Mouse (Mus musculus) bone marrow macrophage, adult 2 months (primary cell): Measurements from ENCODE around the gene Rbm19. TPM values are rescaled to one million over a fixed set of nuclear protein-coding genes. Genes with fewer than 3 reads are reported as not detected.

ENCODE experiments used
- H3K27ac ChIP-seq: 2 replicates; pipeline ENCODE4 v1.5.1; 2012; ENCODE audit warnings: low read depth, low read length; ENCODE audit not compliant: insufficient read depth
- H3K4me1 ChIP-seq: 2 replicates; pipeline ENCODE4 v1.6.1; 2012; ENCODE audit warnings: low read length; ENCODE audit not compliant: control insufficient read depth, insufficient read depth
- H3K4me3 ChIP-seq: 2 replicates; pipeline ENCODE4 v1.5.1; 2012; ENCODE audit warnings: mild to moderate bottlenecking, low read length, moderate library complexity; ENCODE audit not compliant: insufficient read depth
- CTCF ChIP-seq: IDR thresholded peaks from 2 replicates; pipeline ENCODE4 v1.5.1; 2012; ENCODE audit warnings: low read depth, mild to moderate bottlenecking, low read length, moderate library complexity
- POLR2A ChIP-seq: IDR thresholded peaks from 2 replicates; pipeline ENCODE4 v1.6.1; 2012; ENCODE audit warnings: mild to moderate bottlenecking, low read depth, low read length, borderline replicate concordance
- polyA plus RNA-seq: library from polyadenylated mRNA; stranded (reverse); fragments of >200 nt; gene quantifications from 2 replicates; pipeline ENCODE4 v1.2.4, GENCODE M21; 2012; ENCODE audit not compliant: missing spikeins, insufficient read depth, insufficient read length

The Rbm19 gene
- polyA plus RNA-seq, 1 experiment = 4.8 TPM

DNA sequence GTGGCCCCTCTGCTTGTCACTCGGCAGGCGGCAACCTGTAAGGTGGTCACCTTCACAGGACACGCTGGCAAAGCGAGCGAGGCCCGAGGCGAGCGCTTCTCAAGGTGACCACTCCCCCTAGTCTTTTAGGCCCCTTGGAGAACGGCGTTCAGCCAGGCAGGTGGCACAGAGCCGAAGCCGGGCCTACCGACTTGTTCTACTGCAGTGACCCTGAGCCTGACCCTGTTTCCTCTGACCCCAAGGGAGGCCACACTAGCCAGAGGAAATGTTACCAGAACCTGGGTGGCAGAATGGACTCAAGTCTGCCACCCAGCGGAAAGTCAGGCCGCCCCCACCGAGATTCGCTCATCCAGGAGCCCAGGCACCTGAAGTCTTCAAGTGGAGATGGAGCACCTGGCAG is 94.9 kb downstream of the Rbm19 start:
- Histone ChIP-seq H3K4me3 (no peak overlapping the region), H3K27ac (no peak overlapping the region), H3K4me1 (no peaks in the 10 kb centered on the region)
- TF ChIP-seq CTCF (peak; percentile 40; the same call in 1 of the 2 replicates), POLR2A (no peak)

DNA sequence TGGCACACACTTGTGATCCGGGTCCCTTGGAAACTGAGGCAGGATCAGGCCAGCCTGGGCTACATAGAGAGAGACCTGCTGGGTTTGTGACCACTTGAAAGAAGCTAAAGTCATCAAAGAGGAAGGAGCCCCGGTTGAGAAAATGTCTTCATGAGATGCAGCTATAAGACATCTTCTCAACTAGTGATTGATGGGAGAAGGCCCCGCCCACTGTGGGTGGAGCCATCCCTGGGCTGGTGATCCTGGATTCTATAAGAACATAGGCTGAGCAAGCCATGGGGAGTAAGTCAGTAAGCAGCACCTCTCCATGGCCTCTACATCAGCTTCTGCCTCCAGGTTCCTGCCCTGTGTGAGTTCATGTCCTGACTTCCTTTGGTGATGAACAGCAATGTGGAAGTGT is 98.2 kb downstream of the Rbm19 start:
- no peak overlapping the region for H3K4me3 ChIP-seq
- no peaks in the 10 kb centered on the region for H3K4me1 ChIP-seq
- H3K27ac ChIP-seq = no peak overlapping the region
- TF ChIP-seq CTCF (no peak), POLR2A (no peak)

DNA sequence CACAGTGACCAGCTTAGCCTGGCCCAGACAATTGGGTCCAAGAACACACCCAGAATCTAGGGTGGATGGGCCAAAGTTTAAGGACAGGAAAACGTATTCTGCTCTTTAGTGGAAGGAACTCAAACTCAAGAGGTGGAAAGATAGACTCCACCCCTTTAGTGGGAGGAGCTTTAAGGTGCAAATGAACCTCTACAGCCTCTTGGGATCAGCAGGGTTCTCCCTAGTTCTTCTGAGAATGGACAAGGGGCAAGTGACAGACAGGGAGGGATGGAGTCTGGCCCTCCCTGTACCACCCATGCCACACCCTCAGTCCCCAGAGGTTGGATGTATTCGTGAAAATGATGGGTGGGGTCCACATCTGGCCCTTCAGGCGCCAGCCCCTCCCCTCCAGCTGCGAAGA is 105.0 kb downstream of the Rbm19 start:
- Histone ChIP-seq H3K4me3 (no peak overlapping the region), H3K27ac (no peak overlapping the region), H3K4me1 (no peaks in the 10 kb centered on the region)
- TF ChIP-seq POLR2A (no peak), CTCF (no peak)

DNA sequence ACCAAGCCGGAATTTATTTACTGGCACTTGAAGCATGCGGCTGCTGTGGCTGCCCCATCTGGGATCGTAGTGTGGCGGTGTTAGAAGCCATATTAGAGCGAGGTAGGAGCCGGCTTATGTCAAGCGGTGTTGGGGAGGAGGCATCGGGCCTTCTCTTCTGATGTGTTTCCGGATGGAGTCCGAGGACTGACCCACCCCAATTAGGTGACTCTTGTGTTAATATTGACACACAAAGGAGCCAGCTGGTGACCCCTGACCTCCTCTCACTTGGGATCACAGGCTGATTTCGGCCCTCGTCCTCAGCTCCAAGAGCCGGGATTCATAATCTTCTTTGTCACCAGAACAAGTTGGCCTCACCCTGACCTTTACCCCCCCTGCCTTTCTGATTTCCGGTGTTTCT is 109.1 kb downstream of the Rbm19 start:
- H3K4me3 ChIP-seq = no peak overlapping the region
- TF ChIP-seq CTCF (no peak), POLR2A (no peak)
- H3K4me1 ChIP-seq = 0 out of 2 replicates have a peak, but pooled peaks cover 2% of the 10 kb centered on the region
- H3K27ac ChIP-seq = no peak overlapping the region

DNA sequence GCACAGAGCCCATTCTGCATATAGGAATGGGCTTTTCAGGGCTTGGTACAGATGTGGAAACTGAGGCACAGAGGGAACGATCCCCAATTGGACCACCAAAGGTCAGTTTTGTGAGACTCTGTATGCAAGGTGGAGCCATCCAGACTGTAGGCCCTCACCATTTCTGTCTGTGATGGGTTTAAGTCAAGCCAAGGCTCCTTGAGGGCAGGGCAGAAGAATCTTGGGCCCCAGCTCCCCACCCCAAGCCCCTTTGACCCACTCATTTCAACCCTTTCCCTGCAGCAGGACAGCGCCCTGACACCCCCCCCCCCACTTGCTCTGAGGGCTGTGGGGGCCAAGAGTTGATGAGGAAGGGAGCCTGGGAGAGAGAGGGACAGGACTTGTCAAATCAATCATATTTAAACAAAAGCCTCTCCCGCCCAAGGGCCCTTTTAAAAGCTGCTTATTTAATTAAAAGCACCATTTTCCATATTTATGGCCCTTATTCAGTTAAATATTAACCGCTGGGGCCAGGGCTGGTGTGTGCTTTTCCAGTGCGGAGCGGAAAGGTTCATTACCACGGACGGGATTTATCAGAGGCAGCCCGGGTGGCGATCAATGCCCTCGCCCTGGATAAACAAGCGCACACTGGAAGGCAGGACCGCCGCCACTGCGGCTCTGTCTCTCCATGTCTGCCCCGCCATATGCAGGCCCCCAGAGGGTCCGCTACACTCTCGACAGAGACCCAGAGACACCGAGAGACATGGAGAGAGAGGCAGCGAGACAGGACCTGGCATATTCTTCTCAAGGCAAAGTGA is 112.5 kb downstream of the Rbm19 start:
- TF ChIP-seq POLR2A (no peak), CTCF (no peak)
- Histone ChIP-seq H3K27ac (no peak overlapping the region), H3K4me3 (no peak overlapping the region), H3K4me1 (0 out of 2 replicates have a peak, but pooled peaks cover 2% of the 10 kb centered on the region)

DNA sequence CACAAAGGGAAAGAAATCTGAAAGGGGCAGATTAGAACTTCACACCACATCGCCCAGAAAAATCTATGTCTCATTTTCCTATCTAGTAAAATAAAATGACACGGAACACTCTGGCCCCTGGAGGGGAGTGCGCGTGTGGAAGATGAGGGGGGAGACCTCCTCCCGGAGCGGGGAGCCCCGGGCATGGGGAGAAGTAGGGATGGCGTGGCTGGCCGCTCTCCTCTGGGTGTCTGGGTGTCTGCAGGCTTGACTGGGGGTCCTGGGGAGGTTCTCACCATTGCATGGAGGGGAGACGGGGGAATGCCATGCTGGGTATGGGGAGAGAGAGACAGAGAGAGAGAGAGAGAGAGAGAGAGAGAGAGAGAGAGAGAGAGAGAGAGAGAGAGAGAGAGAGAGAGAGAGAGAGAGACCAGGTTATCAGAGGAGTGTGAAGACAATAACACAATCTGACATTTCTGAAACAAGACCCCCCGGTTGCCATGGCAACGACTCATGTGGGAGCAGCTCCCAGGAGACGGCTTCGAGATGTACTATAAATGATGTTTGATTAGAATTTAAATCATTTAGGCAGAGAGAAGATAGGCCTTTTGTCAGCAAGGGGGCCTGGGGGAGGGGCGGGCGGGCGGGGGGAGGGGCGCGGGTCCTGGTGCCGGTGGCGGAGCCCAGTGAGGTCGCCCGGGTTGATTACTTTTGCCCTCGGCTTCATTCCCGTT is 115.3 kb downstream of the Rbm19 start:
- H3K4me1 ChIP-seq = 0 out of 2 replicates have a peak, but pooled peaks cover 2% of the 10 kb centered on the region
- no peak overlapping the region for H3K27ac ChIP-seq
- H3K4me3 ChIP-seq = no peak overlapping the region
- TF ChIP-seq POLR2A (no peak), CTCF (no peak)

DNA sequence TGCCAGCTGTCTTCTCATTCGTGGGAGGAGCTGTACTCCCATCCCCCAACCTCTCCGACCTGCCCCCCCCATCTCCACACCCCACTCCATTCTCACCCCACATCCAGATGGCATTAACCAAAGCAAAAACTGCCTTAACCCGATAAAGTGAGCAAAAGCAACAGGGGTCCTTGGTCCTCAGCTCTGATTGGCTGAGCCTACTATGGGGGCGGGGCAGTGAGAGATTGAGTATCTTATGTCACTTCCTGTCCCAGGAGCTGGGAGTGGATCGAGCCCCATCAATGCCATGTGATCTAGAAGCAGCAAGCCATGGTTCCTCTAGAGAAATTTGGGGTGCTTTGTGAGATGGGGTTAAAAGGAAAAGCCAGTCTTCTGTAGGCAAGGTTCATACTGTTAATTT is 118.9 kb downstream of the Rbm19 start:
- no peak overlapping the region for H3K27ac ChIP-seq
- H3K4me1 ChIP-seq = no peaks in the 10 kb centered on the region
- TF ChIP-seq CTCF (no peak), POLR2A (no peak)
- H3K4me3 ChIP-seq = no peak overlapping the region

DNA sequence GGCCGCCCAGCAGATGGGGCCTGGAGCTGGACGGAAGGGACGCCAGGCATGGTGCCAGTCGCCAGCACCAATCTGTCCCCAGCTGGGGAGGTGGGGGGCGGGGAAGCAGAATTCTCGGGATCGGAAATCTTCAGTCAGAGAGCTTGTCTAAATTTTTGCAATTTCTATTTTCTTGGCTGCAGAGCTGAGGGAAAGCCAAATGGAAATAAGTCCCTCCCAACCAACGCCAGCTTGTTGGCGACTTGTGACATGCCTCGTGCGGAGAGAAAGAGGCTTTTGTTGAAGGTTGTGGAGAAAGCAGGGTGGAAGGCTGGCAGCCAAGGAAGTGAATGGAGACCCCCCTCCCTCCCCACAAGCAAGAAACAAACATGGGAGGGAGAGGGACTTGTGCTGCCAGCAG is 119.3 kb downstream of the Rbm19 start:
- Histone ChIP-seq H3K4me1 (no peaks in the 10 kb centered on the region), H3K4me3 (no peak overlapping the region), H3K27ac (no peak overlapping the region)
- no peak for TF ChIP-seq POLR2A
- no peak for TF ChIP-seq CTCF

DNA sequence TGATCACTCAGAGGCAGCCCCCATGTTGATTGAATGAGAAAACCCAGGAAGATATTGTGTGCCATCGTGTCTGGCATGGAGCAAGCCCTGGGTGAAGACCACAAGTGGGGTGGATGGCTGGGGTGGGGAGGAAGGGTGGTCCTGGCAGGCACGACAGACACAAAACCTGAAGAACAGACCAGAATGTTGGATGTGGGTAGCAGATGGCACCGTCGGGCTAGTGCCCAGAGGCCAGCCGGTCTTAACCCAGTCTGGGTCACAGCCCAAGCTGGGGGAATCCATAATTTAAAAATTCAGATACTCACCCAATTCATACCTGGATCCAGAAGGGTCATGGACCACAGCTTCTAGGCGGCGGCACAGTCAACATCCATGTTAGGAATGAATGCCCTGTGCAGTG is 123.8 kb downstream of the Rbm19 start:
- H3K4me1 ChIP-seq = no peaks in the 10 kb centered on the region
- H3K27ac ChIP-seq = no peak overlapping the region
- H3K4me3 ChIP-seq = no peak overlapping the region
- TF ChIP-seq POLR2A (no peak), CTCF (no peak)

DNA sequence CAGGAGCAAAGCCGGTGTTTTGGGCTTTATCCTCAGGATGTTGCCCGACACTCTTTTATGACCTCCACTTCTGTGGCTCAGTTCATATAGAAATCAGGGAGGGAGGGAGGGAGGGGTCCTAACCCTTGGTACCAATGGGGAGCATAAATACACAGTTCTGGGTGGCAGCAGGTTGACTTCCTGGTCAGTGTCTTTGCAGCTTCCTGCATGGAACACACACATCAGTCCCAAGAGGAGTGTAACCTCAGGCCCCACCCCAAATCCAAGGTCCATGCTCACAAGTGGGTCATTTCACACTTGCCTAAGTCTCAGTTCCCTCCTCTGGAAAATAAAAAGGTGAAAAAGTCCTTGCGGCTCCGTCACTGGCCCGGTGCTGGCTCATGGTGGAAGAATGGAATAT is 129.1 kb downstream of the Rbm19 start:
- no peaks in the 10 kb centered on the region for H3K4me1 ChIP-seq
- no peak overlapping the region for H3K27ac ChIP-seq
- TF ChIP-seq CTCF (no peak), POLR2A (no peak)
- no peak overlapping the region for H3K4me3 ChIP-seq
